Mouse (Mus musculus) stomach, postnatal 0 days (tissue): ENCODE data around the gene Snap47. TPM values are rescaled to one million over a fixed set of nuclear protein-coding genes. Genes with fewer than 3 reads are reported as not detected.

Source experiments
- ATAC-seq: fragments of 200-750 bp; cut with Nextera tagmentation; 2 replicates; pipeline ENCODE4 v1.8.0; 2017; ENCODE audit not compliant: low FRiP score, low TSS enrichment
- DNase-seq: peaks from one replicate; pipeline ENCODE4 v3.0.0-alpha.2; 2016; ENCODE audit warnings: low spot score
- H3K27ac ChIP-seq: fragments of 300-500 bp; sonication (generic); replicated peaks from 2 replicates; pipeline ENCODE4 v1.5.1; 2014; ENCODE audit warnings: mild to moderate bottlenecking, control low read depth
- H3K27me3 ChIP-seq: fragments of 300-500 bp; sonication (generic); 2 replicates; pipeline ENCODE4 v1.6.1; 2014; ENCODE audit warnings: low read length; ENCODE audit not compliant: control insufficient read depth, insufficient read depth
- H3K36me3 ChIP-seq: fragments of 300-500 bp; sonication (generic); 2 replicates; pipeline ENCODE4 v1.6.1; 2014; ENCODE audit warnings: low read length, mixed read lengths; ENCODE audit not compliant: control insufficient read depth, insufficient read depth
- H3K4me1 ChIP-seq: fragments of 300-500 bp; sonication (generic); replicated peaks from 2 replicates; pipeline ENCODE4 v1.6.1; 2014; ENCODE audit warnings: antibody characterized with exemption; ENCODE audit not compliant: control insufficient read depth, insufficient read depth
- H3K4me2 ChIP-seq: fragments of 300-500 bp; sonication (generic); replicated peaks from 2 replicates; pipeline ENCODE4 v1.6.1; 2014; ENCODE audit warnings: low read depth, mild to moderate bottlenecking, control low read depth, moderate library complexity
- H3K4me3 ChIP-seq: fragments of 300-500 bp; sonication (generic); 2 replicates; pipeline ENCODE4 v1.5.1; 2014; ENCODE audit warnings: low read depth, low read length, control low read depth
- H3K9ac ChIP-seq: fragments of 300-500 bp; sonication (generic); 2 replicates; pipeline ENCODE4 v1.6.1; 2014; ENCODE audit warnings: mild to moderate bottlenecking, low read length, control low read depth, mixed read lengths
- H3K9me3 ChIP-seq: fragments of 300-500 bp; sonication (generic); 2 replicates; pipeline ENCODE4 v1.6.1; 2016; ENCODE audit warnings: low read length; ENCODE audit not compliant: control insufficient read depth
- CTCF ChIP-seq: IDR thresholded peaks from 2 replicates; pipeline ENCODE4 v1.5.1; 2016; ENCODE audit warnings: antibody characterized with exemption, low read depth, mild to moderate bottlenecking, moderate library complexity
- EP300 ChIP-seq: optimal IDR thresholded peaks from 2 replicates; pipeline ENCODE3; 2016; ENCODE audit warnings: antibody characterized with exemption
- WGBS: fragments of 180-500 bp; shearing (Covaris S2); extraction: QIAGEN DNeasy Blood & Tissue Kit; methylation state at CpG from one replicate; pipeline ENCODE4 v1.1.7; 2014; 5-methylcytosine and 5-hydroxymethylcytosine counted together
- polyA plus RNA-seq: library from polyadenylated mRNA; unstranded; fragments of >200 nt; fragmentation: Nextera tagmentation; extraction: Ambion mirVana; gene quantifications from 2 replicates; pipeline ENCODE4 v1.2.1, GENCODE M21; 2015

Snap47 gene
- polyA plus RNA-seq, 1 experiment from 2014 or later = 50.6 TPM

DNA sequence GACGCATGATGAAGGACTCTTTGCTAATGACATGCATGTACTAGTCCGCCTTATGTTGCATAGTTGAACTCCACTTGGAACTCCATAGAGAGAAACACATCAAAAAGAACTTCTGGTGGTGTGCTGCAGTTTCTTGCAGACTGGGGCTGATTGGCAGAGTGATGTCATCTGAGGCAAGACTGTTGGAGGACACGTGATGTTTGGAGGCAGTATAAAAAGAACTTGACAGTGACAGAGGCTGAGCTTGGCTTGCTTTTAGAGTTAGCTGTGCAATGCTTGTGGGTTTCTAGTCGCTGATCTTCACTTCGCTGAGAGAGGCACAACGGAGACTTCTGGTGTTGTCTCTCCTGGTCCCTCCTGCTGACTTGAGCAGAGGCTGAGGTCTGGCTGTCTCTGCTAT, 26.3 kb upstream of the Snap47 start:
- TF ChIP-seq CTCF (no peak), EP300 (no peak)
- H3K4me1 ChIP-seq = no peaks in the 10 kb centered on the region
- H3K9ac ChIP-seq = no peak overlapping the region
- H3K4me3 ChIP-seq = no peak overlapping the region
- no peaks in the 10 kb centered on the region for H3K36me3 ChIP-seq
- H3K4me2 ChIP-seq = no peak overlapping the region
- 60% methylated on average over 6 of the region's 6 CpGs for WGBS
- no peak for ATAC-seq
- H3K27me3 ChIP-seq = no peaks in the 10 kb centered on the region
- H3K27ac ChIP-seq = no peak overlapping the region
- no peaks in the 10 kb centered on the region for H3K9me3 ChIP-seq
- DNase-seq = no peak

DNA sequence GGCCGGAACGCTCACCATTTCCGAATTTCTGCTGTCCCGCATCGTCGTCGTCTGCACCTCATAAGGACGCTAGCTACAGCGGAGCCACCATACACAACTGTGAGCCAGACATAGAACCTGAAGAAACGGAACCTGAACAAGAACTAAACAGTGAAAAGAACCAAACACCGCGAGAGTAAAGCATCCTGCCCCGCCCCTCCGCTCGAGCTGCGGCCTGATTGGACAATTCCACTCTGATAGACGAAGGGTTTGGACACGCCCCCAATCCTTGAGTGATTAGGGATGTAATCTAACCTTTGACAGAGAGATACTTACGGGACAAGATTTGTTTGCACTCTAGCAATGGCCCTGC, 21.3 kb upstream of the Snap47 start, which contains the start of gene Zfp867:
Gene Zfp867, minus strand, starts transcription at position 149 of the 352 bp plus-strand sequence.
- peak; percentile 89 for ATAC-seq

DNA sequence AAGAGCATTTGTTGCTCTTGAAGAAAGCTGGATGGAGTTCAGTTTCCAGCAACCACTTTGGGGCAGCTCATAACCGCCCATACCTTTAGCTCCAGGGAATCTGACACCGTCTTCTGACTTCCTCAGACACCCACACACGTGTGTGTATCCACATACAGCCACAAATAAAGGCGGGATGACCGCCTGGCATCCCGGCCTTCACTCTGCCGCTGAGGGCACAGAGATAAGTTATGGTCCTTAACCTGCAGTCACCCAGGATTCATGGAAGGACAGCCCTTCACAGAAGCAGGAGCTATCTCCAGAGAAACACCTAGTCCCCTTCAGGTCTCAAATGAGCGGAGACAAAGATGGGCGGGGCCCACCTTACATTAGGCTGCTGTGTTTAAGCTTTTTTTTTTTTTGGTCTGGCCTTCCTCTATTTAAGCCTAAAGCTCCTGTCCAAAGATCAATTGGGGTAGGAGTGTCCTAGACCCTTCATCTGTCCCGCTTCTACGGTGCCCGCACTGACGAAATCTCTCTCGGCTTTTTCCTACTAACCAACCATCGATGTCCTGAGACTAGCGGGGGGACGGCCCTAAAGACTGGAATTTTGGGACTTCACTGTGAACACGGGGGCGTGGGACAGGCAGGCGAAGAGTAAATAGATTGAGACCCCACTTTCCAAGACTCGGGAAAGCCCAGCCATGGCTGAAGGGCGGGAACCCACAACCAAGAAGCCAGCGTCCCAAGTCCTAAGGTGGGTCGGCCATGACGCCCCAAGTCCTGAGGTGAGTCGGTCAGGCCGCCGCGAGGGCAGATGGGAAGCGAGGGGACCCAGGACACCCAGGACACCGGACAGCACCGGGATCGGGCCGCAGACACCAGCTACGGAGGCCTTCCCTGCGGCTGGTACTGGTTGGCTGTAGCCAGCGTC, 20.7 kb upstream of the Snap47 start:
- Histone ChIP-seq H3K27me3 (no peaks in the 10 kb centered on the region), H3K36me3 (no peaks in the 10 kb centered on the region), H3K27ac (peak overlapping the region; percentile 85), H3K4me2 (peak overlapping the region; percentile 94), H3K9me3 (no peaks in the 10 kb centered on the region), H3K4me3 (peak overlapping the region; percentile 82), H3K4me1 (no peaks in the 10 kb centered on the region; the same call in 1 of the 2 replicates), H3K9ac (peak overlapping the region; percentile 89)
- no peak for DNase-seq
- 3% methylated on average over 37 of the region's 37 CpGs for WGBS
- TF ChIP-seq CTCF (no peak), EP300 (no peak)
- peak; percentile 80 for ATAC-seq

More for the DNA sequence above, 21.3 kb upstream of the Snap47 start, which contains the start of gene Zfp867:
- Histone ChIP-seq H3K27ac (peak within 1 kb of the TSS; percentile 85), H3K36me3 (no peaks in the 10 kb centered on the region), H3K4me3 (peak within 1 kb of the TSS; percentile 82), H3K27me3 (no peaks in the 10 kb centered on the region), H3K9ac (peak within 1 kb of the TSS; percentile 89), H3K9me3 (no peaks in the 10 kb centered on the region), H3K4me1 (no peaks in the 10 kb centered on the region; the same call in 1 of the 2 replicates), H3K4me2 (peak within 1 kb of the TSS; percentile 94)
- WGBS = 0% methylated on average over 19 of the region's 19 CpGs
- TF ChIP-seq CTCF = no peak
- no peak for TF ChIP-seq EP300
- peak; percentile 90 for DNase-seq

DNA sequence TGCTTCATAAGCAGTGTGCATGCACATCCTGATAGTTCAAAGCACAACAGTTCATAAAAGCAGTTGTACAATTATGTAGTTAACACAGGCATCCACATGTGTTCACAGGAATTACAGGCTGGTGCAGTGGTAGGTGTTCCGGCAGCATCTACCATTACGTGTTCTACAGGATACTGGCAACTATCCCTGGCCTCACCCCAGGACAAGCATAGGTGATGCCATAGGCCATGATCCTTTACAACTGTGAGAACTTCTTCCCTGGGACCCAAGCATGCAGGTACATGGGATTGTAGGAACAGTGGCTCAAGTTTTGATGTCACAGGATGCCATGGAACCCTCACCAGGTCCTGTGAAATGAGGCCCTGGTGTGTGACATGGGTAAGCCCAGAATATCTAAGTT, 9.5 kb upstream of the Snap47 start:
- Histone ChIP-seq H3K4me2 (no peak overlapping the region), H3K9ac (no peak overlapping the region), H3K36me3 (peaks cover 19% of the 10 kb centered on the region), H3K27me3 (no peaks in the 10 kb centered on the region), H3K4me3 (no peak overlapping the region), H3K9me3 (peaks cover 8% of the 10 kb centered on the region), H3K4me1 (no peaks in the 10 kb centered on the region), H3K27ac (no peak overlapping the region)
- 89% methylated on average over 2 of the region's 2 CpGs for WGBS
- TF ChIP-seq EP300 (no peak), CTCF (no peak)
- DNase-seq (peak; percentile 11), ATAC-seq (no peak)

DNA sequence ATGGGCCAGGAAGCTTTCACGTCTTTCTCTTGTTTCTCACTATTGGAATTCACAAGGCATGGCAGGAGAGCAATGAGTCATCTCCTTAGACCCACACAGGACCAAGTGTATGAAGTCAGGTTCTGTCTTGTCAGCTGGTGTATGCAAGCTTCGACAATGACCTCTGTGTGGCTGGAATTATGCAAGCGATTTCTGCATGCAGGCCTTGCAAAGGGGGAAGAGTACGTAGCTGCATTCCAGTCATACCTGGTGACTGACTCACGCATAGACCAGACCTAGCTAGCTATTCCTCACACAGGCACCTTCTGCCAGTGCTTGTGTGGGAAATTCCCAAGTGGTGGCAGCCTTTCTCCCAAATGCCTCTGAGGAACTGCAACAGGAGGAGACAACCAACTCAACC, 8.0 kb upstream of the Snap47 start:
- Histone ChIP-seq H3K9ac (no peak overlapping the region), H3K36me3 (peaks cover 23% of the 10 kb centered on the region), H3K4me3 (no peak overlapping the region), H3K27me3 (no peaks in the 10 kb centered on the region), H3K9me3 (peaks cover 8% of the 10 kb centered on the region), H3K27ac (0 out of 2 replicates have a peak overlapping the region, but pooled peaks have one; percentile 45), H3K4me1 (no peaks in the 10 kb centered on the region), H3K4me2 (no peak overlapping the region)
- ATAC-seq (peak; percentile 93), DNase-seq (peak; percentile 57)
- TF ChIP-seq EP300 = peak; percentile 78
- TF ChIP-seq CTCF = no peak
- WGBS = 10% methylated on average over 5 of the region's 5 CpGs

DNA sequence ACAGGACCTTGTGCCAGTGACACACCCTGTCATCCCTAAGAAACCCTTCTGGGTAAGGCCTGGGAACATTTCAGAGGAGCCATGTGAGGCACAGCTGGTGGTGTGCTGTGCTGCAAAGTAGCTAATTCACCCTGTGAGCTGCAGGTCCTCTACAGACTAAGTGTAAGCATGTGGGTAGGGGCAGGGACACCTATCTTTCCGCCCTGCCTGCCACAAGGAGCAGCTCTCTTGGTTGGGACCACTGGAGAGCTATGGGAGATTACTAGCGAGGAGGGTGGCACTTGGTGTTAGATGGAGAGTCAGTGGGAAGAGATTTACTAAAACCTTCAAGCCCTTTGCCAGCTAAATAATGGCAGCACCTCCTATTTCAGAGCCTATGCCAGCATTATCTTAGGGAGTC, 5.9 kb upstream of the Snap47 start:
- TF ChIP-seq CTCF (no peak), EP300 (no peak)
- DNase-seq = peak; percentile 6
- H3K9ac ChIP-seq = no peak overlapping the region
- no peak overlapping the region for H3K4me2 ChIP-seq
- WGBS = 90% methylated on average over 2 of the region's 2 CpGs
- peaks cover 11% of the 10 kb centered on the region for H3K36me3 ChIP-seq
- H3K4me1 ChIP-seq = no peaks in the 10 kb centered on the region
- H3K9me3 ChIP-seq = no peaks in the 10 kb centered on the region
- H3K27me3 ChIP-seq = no peaks in the 10 kb centered on the region
- H3K4me3 ChIP-seq = no peak overlapping the region
- no peak overlapping the region for H3K27ac ChIP-seq
- ATAC-seq = no peak
